Mouse (Mus musculus): Measurements from ENCODE around the gene 4930524N10Rik. TPM values are rescaled to one million over a fixed set of nuclear protein-coding genes. Genes with fewer than 3 reads are reported as not detected.

4930524N10Rik gene
- not detected in 2 replicates for total RNA-seq (2014; rRNA removed)
- not detected in 2 replicates for polyA plus RNA-seq (2015; fragmentation: Nextera tagmentation; extraction: Ambion mirVana)

DNA sequence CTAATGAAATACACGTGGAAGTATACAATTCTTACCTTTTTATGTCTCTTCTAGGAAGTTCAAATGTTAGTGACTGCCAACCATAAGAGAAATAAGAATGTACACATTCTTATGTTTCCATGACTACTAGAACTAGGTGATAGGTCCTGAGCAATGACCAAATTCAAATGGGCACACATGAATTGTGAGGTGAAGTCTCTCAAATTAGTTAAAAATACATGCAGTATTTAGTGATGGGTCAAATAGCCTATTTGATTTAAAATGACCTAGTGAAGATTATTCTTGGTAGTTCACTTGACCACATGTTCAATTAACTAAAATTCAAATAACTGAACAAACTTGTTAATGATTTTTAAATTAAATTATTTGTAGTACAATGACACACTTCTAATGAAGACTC lies at the start of gene 4930524N10Rik:
Gene 4930524N10Rik (minus strand): TSS at position 101 of the 400 bp plus-strand sequence.
- H3K9me3 ChIP-seq (ENCODE audit: low read length), result no peaks in the 10 kb centered on the region
- H3K36me3 ChIP-seq (ENCODE audit: insufficient read depth, low read length), result no peaks in the 10 kb centered on the region
- H3K9ac ChIP-seq (replicated peaks; ENCODE audit: low read length), result no peak within 1 kb of the TSS
- DNase-seq (ENCODE audit: low spot score), result no peak
- WGBS, result 20% methylated on average over 1 of the region's 1 CpGs
- no peaks in the 10 kb centered on the region for H3K4me1 ChIP-seq (ENCODE audit: insufficient read depth, low read length)
- H3K4me3 ChIP-seq (ENCODE audit: low read length), result no peak within 1 kb of the TSS
- ATAC-seq, result no peak
- no peak for TF ChIP-seq CTCF (IDR thresholded peaks at IDR 0.05; ENCODE audit: low read depth)
- H3K4me2 ChIP-seq (ENCODE audit: low read depth, low read length), result no peak within 1 kb of the TSS
- H3K27ac ChIP-seq, result no peak within 1 kb of the TSS
- no peaks in the 10 kb centered on the region for H3K27me3 ChIP-seq (ENCODE audit: insufficient read depth, low read length)

DNA sequence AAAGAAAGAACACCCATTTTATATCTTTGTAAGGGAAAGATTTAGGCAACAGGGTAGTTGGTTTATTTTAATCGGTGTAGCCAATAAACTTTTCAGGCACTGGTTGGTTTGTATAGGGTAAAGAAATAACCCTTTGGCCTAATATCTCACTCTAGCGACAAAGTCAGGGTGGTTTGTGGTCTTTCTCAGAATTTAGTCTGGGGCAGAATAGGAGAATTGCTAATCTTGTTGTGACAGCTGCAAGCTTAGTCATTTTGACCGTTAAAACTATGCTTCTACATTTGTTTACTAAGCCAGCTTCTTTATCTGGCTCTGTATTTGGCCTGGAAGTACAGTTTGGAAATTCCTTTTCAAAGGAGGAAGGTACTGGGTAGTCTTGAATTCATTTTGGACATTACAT lies 6.8 kb upstream of the 4930524N10Rik start:
- ATAC-seq (no peak), DNase-seq (ENCODE audit: low spot score) (no peak)
- H3K27ac ChIP-seq, result no peak overlapping the region
- H3K27me3 ChIP-seq (ENCODE audit: insufficient read depth, low read length), result no peaks in the 10 kb centered on the region
- no peak overlapping the region for H3K9ac ChIP-seq (replicated peaks; ENCODE audit: low read length)
- WGBS, result 76% methylated on average over 3 of the region's 3 CpGs
- H3K4me2 ChIP-seq (ENCODE audit: low read depth, low read length), result no peak overlapping the region
- H3K36me3 ChIP-seq (ENCODE audit: insufficient read depth, low read length), result no peaks in the 10 kb centered on the region
- TF ChIP-seq CTCF (IDR thresholded peaks at IDR 0.05; ENCODE audit: low read depth), result no peak
- no peak overlapping the region for H3K4me3 ChIP-seq (ENCODE audit: low read length)
- no peaks in the 10 kb centered on the region for H3K9me3 ChIP-seq (ENCODE audit: low read length)
- H3K4me1 ChIP-seq (ENCODE audit: insufficient read depth, low read length), result no peaks in the 10 kb centered on the region

DNA sequence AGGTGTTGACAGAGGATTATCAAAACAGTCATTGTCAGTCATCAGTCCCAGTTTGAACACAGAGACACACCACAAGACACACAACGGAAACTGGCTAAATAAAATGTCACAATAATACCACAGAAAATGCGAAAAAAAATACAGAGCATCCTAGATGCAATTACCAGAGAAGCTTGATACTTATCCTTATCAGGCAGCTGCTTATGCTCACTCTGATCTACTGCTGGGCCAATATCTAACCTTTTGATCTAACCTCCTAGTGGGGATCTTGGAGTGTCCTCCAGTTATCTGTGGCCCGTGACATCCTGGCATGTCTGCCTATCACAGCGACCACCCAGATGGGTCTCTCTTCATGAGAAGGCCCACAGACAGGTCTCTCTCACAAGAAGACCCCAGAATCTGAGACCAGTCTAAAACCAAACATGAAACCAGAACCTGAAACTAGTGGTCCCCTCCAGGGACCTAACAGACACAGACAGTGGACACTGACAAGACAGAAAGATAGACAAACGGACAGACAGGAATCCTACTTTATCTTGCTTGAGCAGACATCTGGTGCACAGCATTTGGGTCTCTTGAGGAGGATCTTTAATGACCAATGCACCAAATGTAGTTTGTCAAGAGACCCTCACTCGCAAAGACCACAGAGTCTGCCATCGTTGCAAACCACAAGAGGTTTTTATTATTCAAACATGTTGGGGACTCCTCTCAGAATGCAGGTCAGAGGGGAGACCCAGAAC lies 6.3 kb upstream of the 4930524N10Rik start:
- Histone ChIP-seq H3K27ac (no peak overlapping the region), H3K4me3 (ENCODE audit: low read length) (no peak overlapping the region), H3K9me3 (ENCODE audit: low read length) (no peaks in the 10 kb centered on the region), H3K9ac (replicated peaks; ENCODE audit: low read length) (no peak overlapping the region), H3K27me3 (ENCODE audit: insufficient read depth, low read length) (no peaks in the 10 kb centered on the region), H3K4me2 (ENCODE audit: low read depth, low read length) (no peak overlapping the region), H3K4me1 (ENCODE audit: insufficient read depth, low read length) (no peaks in the 10 kb centered on the region), H3K36me3 (ENCODE audit: insufficient read depth, low read length) (no peaks in the 10 kb centered on the region)
- DNase-seq (ENCODE audit: low spot score) (no peak), ATAC-seq (no peak)
- no peak for TF ChIP-seq CTCF (IDR thresholded peaks at IDR 0.05; ENCODE audit: low read depth)
- 78% methylated on average over 7 of the region's 7 CpGs for WGBS

DNA sequence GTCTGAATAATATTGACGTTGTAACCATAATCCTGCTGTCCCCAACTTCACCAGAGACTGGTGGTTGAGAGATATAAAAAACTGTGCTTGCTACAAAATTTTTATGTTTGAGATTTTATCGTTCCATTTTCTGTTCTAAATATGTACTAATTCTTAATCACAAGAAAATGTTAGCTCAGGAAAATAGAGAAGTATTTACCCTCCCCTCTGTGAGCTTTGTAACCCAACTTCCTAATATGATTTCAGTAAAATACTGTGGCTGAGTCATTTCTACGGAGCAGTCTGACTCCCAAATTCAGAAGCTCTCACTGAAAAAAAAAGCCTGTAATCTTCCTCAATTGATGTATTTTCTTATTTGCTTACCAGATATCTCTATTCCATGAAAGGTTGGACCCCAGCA lies 4.7 kb upstream of the 4930524N10Rik start:
- DNase-seq (ENCODE audit: low spot score), result no peak
- no peak for TF ChIP-seq CTCF (IDR thresholded peaks at IDR 0.05; ENCODE audit: low read depth)
- no peak overlapping the region for H3K4me2 ChIP-seq (ENCODE audit: low read depth, low read length)
- WGBS, result 75% methylated on average over 3 of the region's 3 CpGs
- H3K9ac ChIP-seq (replicated peaks; ENCODE audit: low read length), result no peak overlapping the region
- H3K27ac ChIP-seq, result no peak overlapping the region
- ATAC-seq, result no peak
- no peaks in the 10 kb centered on the region for H3K27me3 ChIP-seq (ENCODE audit: insufficient read depth, low read length)
- H3K9me3 ChIP-seq (ENCODE audit: low read length), result no peaks in the 10 kb centered on the region
- H3K36me3 ChIP-seq (ENCODE audit: insufficient read depth, low read length), result no peaks in the 10 kb centered on the region
- H3K4me3 ChIP-seq (ENCODE audit: low read length), result no peak overlapping the region
- no peaks in the 10 kb centered on the region for H3K4me1 ChIP-seq (ENCODE audit: insufficient read depth, low read length)

Other genes starting within 250 kb of the 4930524N10Rik start
- gene Gm15140, start 222.7 kb downstream of the 4930524N10Rik start, total RNA-seq (2014; rRNA removed), result not detected in 2 replicates
- gene Gm15140, start 222.7 kb downstream of the 4930524N10Rik start, polyA plus RNA-seq (2015; fragmentation: Nextera tagmentation; extraction: Ambion mirVana), result not detected in 2 replicates
- not detected in 2 replicates for gene Samt4, start 138.6 kb upstream of the 4930524N10Rik start, total RNA-seq (2014; rRNA removed)
- not detected in 2 replicates for gene Samt4, start 138.6 kb upstream of the 4930524N10Rik start, polyA plus RNA-seq (2015; fragmentation: Nextera tagmentation; extraction: Ambion mirVana)
- gene Samt2, start 236.0 kb upstream of the 4930524N10Rik start, total RNA-seq (2014; rRNA removed), result not detected in 2 replicates
- gene Samt2, start 236.0 kb upstream of the 4930524N10Rik start, polyA plus RNA-seq (2015; fragmentation: Nextera tagmentation; extraction: Ambion mirVana), result not detected in 2 replicates

All from hindbrain, postnatal 0 days (tissue).